Mouse (Mus musculus) heart, embryonic 15.5 days (tissue): ENCODE data around the gene Kcnh4. TPM values are rescaled to one million over a fixed set of nuclear protein-coding genes. Genes with fewer than 3 reads are reported as not detected.
A peak's percentile ranks its signal among the peaks of the same experiment; 100 is the strongest.

Source experiments
- ATAC-seq: fragments of 200-750 bp; cut with Nextera tagmentation; replicated peaks from 2 replicates; pipeline ENCODE4 v1.8.0; 2017; ENCODE audit warnings: low read depth, moderate TSS enrichment; ENCODE audit not compliant: insufficient number of reproducible peaks, insufficient read depth, low FRiP score
- H3K27ac ChIP-seq: fragments of 300-500 bp; sonication (generic); 2 replicates; pipeline ENCODE4 v1.5.1; 2015; ENCODE audit warnings: mild to moderate bottlenecking, inconsistent platforms
- H3K27me3 ChIP-seq: fragments of 300-500 bp; sonication (generic); 2 replicates; pipeline ENCODE4 v1.6.1; 2015; ENCODE audit warnings: inconsistent platforms
- H3K36me3 ChIP-seq: fragments of 300-500 bp; sonication (generic); 2 replicates; pipeline ENCODE4 v1.6.1; 2015; ENCODE audit warnings: mild to moderate bottlenecking, inconsistent platforms
- H3K4me1 ChIP-seq: fragments of 300-500 bp; sonication (generic); replicated peaks from 2 replicates; pipeline ENCODE4 v1.6.1; 2015; ENCODE audit warnings: inconsistent platforms
- H3K4me2 ChIP-seq: fragments of 300-500 bp; sonication (generic); 2 replicates; pipeline ENCODE4 v1.6.1; 2015; ENCODE audit warnings: inconsistent platforms, mild to moderate bottlenecking, moderate library complexity
- H3K4me3 ChIP-seq: fragments of 300-500 bp; sonication (generic); 2 replicates; pipeline ENCODE4 v1.5.1; 2015; ENCODE audit warnings: mild to moderate bottlenecking, inconsistent platforms
- H3K9ac ChIP-seq: fragments of 300-500 bp; sonication (generic); 2 replicates; pipeline ENCODE4 v1.6.1; 2015; ENCODE audit warnings: mild to moderate bottlenecking, inconsistent platforms
- H3K9me3 ChIP-seq: fragments of 300-500 bp; sonication (generic); replicated peaks from 2 replicates; pipeline ENCODE4 v1.6.1; 2016; ENCODE audit warnings: inconsistent platforms
- WGBS: fragments of 180-500 bp; shearing (Covaris S2); methylation state at CpG from one replicate; pipeline ENCODE4 v1.1.7; 2015; ENCODE audit warnings: mixed read lengths; 5-methylcytosine and 5-hydroxymethylcytosine counted together
- polyA plus RNA-seq: library from polyadenylated mRNA; unstranded; fragments of >200 nt; fragmentation: Nextera tagmentation; extraction: Ambion mirVana; gene quantifications from 2 replicates; pipeline ENCODE4 v1.2.1, GENCODE M21; 2015

Kcnh4 gene
- polyA plus RNA-seq, 1 experiment from 2014 or later: not detected

DNA sequence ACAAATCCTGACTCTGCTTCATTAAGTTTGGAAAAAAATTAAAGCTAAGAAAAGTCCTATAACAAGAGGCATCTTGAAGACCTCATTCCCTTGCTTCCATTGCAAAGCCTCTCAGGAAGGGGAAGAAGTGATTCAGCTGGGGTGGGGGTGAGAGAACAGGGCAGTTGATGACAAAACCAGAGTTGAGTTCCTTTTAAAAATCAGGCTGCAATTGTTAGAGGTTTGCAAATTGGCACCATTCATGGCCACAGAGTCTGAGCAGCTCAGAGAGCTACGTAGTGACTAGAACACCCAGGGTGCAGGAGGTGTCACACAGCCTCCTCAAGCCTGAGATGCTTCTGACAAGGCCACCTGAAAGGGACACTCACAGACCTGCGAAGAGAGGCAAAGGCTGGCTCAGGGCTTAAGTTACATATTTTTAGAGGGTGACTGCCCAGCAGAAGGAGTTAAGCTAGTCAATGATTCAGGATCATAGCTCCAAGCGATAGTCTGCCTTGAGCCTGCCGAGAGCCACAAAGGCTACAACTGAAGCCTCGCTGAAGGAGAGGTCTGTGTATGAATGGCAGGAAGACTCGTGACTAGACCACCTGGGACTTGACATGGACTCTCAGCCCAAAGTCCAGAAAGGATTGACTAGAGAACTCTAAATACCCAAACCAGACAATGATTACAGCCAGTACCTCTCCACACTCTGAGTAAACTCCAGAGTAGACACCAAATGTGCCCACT lies 29.1 kb downstream of the Kcnh4 start:
- Histone ChIP-seq H3K9ac (no peak overlapping the region), H3K27me3 (no peaks in the 10 kb centered on the region), H3K4me1 (peaks cover 9% of the 10 kb centered on the region), H3K4me3 (no peak overlapping the region), H3K27ac (no peak overlapping the region), H3K36me3 (peaks cover 7% of the 10 kb centered on the region; the same call in 1 of the 2 replicates), H3K4me2 (no peak overlapping the region), H3K9me3 (no peaks in the 10 kb centered on the region)
- ATAC-seq: no peak
- 79% methylated on average over 6 of the region's 6 CpGs for WGBS

DNA sequence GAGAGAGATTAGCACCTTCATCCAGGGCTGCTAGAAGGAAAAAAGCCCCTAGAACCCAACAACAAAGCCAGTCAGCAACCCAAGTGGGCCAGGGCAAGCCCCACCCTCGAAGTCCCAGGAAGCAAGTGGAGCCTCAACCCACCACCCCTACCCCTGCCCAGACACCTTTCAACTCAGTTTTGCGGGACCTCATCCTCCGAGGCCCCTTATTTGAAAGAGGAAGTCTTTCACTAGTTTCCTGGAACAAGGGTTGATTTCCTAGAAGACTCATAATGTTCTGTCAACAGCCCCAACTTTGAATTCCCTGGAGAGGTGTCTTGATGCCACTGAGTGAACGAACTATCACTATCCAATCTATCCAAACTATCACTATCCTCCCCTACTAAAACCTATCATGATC lies 29.8 kb downstream of the Kcnh4 start:
- H3K36me3 ChIP-seq: peaks cover 7% of the 10 kb centered on the region; the same call in 1 of the 2 replicates
- ATAC-seq: no peak
- WGBS: 74% methylated on average over 4 of the region's 4 CpGs
- no peak overlapping the region for H3K27ac ChIP-seq
- peaks cover 9% of the 10 kb centered on the region for H3K4me1 ChIP-seq
- H3K9ac ChIP-seq: no peak overlapping the region
- H3K4me3 ChIP-seq: no peak overlapping the region
- H3K27me3 ChIP-seq: no peaks in the 10 kb centered on the region
- H3K9me3 ChIP-seq: no peaks in the 10 kb centered on the region
- H3K4me2 ChIP-seq: no peak overlapping the region

DNA sequence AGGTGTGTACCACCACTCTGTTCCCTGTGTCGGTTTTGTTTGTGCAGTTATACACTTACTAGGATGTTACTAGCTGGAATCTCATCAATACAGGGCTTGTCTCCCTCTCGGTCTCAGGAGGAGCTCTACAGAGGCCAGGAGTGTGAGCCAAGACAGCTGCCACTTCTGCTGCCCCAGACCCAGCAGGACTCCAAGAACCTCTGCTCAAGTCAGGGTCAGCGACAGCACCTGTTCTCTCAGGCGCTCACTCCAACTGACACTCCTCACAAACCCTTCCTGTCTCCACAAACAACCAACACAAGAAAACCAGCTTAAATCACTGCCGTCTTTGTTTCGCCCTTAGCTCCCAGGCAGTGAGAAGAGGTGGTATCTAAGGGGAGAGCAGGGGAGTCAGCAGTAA lies 31.1 kb downstream of the Kcnh4 start:
- H3K36me3 ChIP-seq: peaks cover 7% of the 10 kb centered on the region; the same call in 1 of the 2 replicates
- H3K27ac ChIP-seq: no peak overlapping the region
- H3K4me3 ChIP-seq: no peak overlapping the region
- H3K9ac ChIP-seq: no peak overlapping the region
- no peaks in the 10 kb centered on the region for H3K9me3 ChIP-seq
- no peak overlapping the region for H3K4me2 ChIP-seq
- ATAC-seq: no peak
- peaks cover 18% of the 10 kb centered on the region for H3K4me1 ChIP-seq
- WGBS: 79% methylated on average over 6 of the region's 6 CpGs
- no peaks in the 10 kb centered on the region for H3K27me3 ChIP-seq

DNA sequence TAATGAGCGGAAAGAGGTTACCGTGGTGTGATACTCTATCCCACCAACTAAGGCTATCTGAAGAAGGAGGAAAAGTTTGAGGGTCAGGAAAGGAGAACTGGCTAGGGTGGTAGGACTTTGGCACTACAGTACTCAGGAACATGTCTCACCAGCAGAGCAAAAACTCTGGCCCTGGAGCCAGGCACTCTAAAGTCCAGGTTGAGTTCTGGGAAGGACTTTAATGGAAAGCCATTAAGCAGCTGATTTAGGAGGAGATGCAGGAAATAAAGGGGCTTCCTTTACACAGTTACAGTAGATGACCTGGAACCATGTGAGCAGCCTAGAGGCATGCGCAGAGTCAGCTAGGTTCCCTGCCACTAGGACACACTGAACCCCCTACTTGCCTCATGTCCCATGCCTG lies 32.5 kb downstream of the Kcnh4 start:
- no peak overlapping the region for H3K27ac ChIP-seq
- no peak overlapping the region for H3K4me2 ChIP-seq
- peaks cover 7% of the 10 kb centered on the region; the same call in 1 of the 2 replicates for H3K36me3 ChIP-seq
- H3K9me3 ChIP-seq: no peaks in the 10 kb centered on the region
- H3K4me1 ChIP-seq: peaks cover 28% of the 10 kb centered on the region
- 87% methylated on average over 3 of the region's 3 CpGs for WGBS
- no peak overlapping the region for H3K4me3 ChIP-seq
- ATAC-seq: no peak
- no peaks in the 10 kb centered on the region for H3K27me3 ChIP-seq
- H3K9ac ChIP-seq: no peak overlapping the region

DNA sequence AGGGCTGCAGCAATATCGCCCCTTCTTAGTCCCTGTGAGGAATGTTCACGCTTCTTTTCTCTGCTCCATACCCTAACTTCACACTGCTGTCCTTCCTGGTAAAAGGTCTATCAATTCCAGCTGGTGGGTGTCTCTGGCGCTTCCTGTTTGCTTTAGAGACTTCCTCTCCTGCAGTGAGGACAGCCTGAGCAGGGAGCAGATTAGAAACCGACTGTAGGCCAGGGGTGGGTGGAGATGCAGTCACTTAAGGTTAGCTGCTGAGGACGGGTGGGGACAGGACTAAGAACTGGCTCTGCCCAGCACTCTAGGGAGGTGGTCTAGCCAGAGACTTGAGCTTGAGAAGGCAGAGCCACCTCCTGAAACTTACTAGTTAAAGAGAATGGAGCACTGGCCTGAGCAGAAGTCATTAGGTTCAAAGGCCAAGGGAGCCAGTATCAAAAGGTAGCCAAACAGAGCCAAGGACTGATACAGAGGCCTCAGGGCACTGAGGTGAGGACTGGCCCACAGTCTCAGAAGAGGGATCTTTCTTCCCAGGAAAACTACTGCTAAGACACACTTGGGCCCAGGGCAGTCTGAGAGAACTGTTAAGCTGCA lies 34.7 kb downstream of the Kcnh4 start:
- H3K36me3 ChIP-seq: peaks cover 7% of the 10 kb centered on the region; the same call in 1 of the 2 replicates
- H3K4me3 ChIP-seq: no peak overlapping the region
- peaks cover 49% of the 10 kb centered on the region for H3K4me1 ChIP-seq
- H3K27ac ChIP-seq: peak overlapping the region; percentile 68
- no peaks in the 10 kb centered on the region for H3K9me3 ChIP-seq
- ATAC-seq: no peak
- 28% methylated on average over 5 of the region's 5 CpGs for WGBS
- H3K9ac ChIP-seq: peak overlapping the region; percentile 17; the same call in 1 of the 2 replicates
- no peaks in the 10 kb centered on the region for H3K27me3 ChIP-seq
- 0 out of 2 replicates have a peak overlapping the region, but pooled peaks have one; percentile 2 for H3K4me2 ChIP-seq

DNA sequence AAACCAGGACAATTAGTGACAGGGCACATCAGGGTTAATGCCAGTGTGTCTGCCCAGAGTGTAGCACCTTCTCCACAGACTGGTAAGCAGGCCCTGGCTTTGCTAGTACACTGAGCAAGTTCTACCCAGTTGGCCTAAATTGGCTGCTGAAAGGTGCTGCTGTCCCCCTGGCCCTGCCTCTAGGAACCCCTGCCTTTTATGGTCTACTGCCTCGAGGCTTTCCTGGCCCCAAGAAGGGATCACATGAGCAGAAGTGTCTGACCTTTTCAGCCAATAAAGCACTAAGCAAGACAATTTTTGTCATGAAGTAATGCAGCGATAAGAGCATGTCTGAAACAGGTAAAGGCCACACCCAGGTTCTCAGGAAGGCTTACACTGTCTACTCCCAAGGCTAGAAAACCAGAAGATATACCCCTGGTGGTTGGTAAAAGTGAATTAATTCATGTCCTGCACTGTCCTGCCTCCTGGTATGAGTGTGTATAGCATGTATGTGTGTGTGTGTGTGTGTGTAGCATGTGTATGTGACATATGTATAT lies 37.2 kb downstream of the Kcnh4 start:
- Histone ChIP-seq H3K4me2 (peak overlapping the region; percentile 19), H3K9ac (no peak overlapping the region), H3K27me3 (no peaks in the 10 kb centered on the region), H3K4me3 (no peak overlapping the region), H3K4me1 (peaks cover 62% of the 10 kb centered on the region), H3K36me3 (peaks cover 18% of the 10 kb centered on the region), H3K9me3 (no peaks in the 10 kb centered on the region), H3K27ac (peak overlapping the region; percentile 82)
- no peak for ATAC-seq
- 40% methylated on average over 2 of the region's 2 CpGs for WGBS

DNA sequence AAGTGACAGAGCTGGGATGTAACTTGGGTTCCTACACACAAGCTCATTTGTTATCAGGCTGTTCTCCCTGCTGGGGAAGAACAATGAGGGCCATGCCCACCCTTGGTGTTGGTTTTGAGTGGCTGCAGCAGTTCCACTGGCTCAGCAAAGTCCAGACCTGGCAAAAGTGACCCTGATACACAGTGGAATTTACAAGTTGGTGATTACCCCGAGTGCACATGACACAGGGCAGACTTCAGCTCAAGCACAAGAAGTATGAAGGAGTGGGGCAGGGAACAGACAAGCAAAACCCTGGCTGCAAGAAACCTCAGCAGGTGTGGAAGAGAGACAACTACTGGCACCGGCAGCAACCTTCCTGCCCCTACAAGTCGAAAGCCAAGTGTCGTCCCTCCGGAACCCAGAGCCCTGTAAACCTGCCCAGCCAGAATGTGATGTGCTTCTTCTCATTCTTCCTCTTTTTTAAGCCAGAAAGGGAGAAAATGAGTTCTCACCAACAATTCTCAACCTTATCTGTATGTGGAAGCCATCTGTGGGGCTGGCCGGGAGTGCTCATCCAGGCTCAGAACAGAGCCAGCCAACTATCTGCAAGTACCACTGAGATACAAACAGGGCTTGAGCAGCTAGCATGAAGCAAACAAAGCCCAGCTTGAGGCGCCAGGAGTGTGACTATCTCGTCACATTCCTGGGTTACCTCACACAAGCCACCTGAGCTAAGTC lies 37.8 kb downstream of the Kcnh4 start:
- WGBS: 31% methylated on average over 8 of the region's 8 CpGs
- ATAC-seq: 0 out of 2 replicates have a peak, but pooled peaks have one; percentile 29
- Histone ChIP-seq H3K9me3 (no peaks in the 10 kb centered on the region), H3K27me3 (no peaks in the 10 kb centered on the region), H3K4me2 (peak overlapping the region; percentile 19), H3K27ac (peak overlapping the region; percentile 82), H3K36me3 (peaks cover 25% of the 10 kb centered on the region), H3K4me3 (no peak overlapping the region), H3K9ac (peak overlapping the region; percentile 22; the same call in 1 of the 2 replicates), H3K4me1 (peaks cover 62% of the 10 kb centered on the region)

DNA sequence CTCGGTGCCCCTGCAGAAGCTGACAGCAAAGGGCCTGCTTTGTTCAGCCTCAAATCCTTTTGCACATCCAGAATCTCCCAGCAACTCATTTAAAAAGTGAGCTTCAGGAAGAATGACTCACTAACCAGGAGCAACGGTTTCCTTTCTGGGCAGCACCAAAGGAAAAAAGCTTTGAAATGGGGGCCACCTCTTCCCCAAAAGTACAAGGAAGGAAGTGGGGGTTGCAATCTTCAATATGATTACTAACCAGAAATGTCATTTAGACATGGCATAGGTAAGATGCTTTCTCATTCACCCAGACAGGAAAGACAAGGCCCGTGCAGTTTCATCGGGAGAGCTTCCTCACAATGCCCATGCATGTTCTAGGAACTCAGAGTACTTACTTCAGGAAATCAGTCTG lies 38.5 kb downstream of the Kcnh4 start:
- no peak overlapping the region for H3K9ac ChIP-seq
- H3K4me2 ChIP-seq: peak overlapping the region; percentile 19
- H3K9me3 ChIP-seq: no peaks in the 10 kb centered on the region

DNA sequence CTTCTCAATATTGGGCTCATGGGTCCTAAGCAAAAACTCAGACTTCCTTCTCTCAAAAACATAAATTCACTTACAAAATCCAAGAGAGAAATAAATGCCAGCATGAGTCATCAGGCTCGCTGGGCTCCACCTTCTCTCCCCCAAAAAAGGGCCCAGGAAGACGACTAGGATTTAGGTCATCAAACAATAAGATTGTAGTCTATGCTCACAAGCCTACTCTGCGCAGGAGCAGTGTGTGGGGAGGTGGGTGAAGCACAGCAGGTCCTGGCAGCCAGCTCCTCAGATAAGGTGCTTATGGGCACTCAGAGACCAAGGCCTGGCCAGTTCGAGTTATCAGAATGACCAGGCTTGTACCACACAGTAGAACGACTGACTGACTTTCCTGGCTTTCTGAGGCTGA lies 39.4 kb downstream of the Kcnh4 start:
- H3K4me1 ChIP-seq: peaks cover 60% of the 10 kb centered on the region
- ATAC-seq: no peak
- H3K9ac ChIP-seq: peak overlapping the region; percentile 19; the same call in 1 of the 2 replicates
- peaks cover 40% of the 10 kb centered on the region for H3K36me3 ChIP-seq
- 35% methylated on average over 5 of the region's 5 CpGs for WGBS
- H3K9me3 ChIP-seq: no peaks in the 10 kb centered on the region
- no peaks in the 10 kb centered on the region for H3K27me3 ChIP-seq
- H3K4me3 ChIP-seq: no peak overlapping the region
- 0 out of 2 replicates have a peak overlapping the region, but pooled peaks have one; percentile 19 for H3K4me2 ChIP-seq
- H3K27ac ChIP-seq: peak overlapping the region; percentile 82

More for the DNA sequence above, 38.5 kb downstream of the Kcnh4 start:
- Histone ChIP-seq H3K36me3 (peaks cover 31% of the 10 kb centered on the region), H3K27me3 (no peaks in the 10 kb centered on the region), H3K4me3 (no peak overlapping the region), H3K27ac (peak overlapping the region; percentile 82), H3K4me1 (peaks cover 62% of the 10 kb centered on the region)
- 46% methylated on average over 4 of the region's 4 CpGs for WGBS
- ATAC-seq: no peak

DNA sequence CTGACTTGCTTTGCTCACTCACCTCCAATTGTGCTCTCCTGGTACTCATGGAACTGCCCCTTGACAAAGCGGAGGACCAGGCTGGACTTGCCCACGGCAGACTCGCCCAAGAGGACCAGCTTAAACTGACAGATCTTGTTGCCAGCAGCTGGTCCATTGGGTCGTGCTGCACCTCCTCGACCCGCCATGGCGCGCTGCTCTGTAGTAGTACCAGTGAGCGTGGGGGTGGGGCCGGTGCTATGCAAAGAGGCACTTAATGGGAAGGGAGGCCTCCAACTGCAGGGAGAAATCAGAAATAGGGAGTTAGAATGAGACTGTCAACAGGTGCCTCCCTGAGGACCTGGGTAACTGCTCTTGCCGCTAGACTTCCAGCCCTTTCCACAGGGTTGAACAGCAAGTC lies 39.8 kb downstream of the Kcnh4 start:
- WGBS: 76% methylated on average over 11 of the region's 11 CpGs
- H3K27me3 ChIP-seq: no peaks in the 10 kb centered on the region
- peak overlapping the region; percentile 82 for H3K27ac ChIP-seq
- H3K4me2 ChIP-seq: no peak overlapping the region
- no peak overlapping the region for H3K4me3 ChIP-seq
- no peak overlapping the region for H3K9ac ChIP-seq
- ATAC-seq: no peak
- H3K36me3 ChIP-seq: peaks cover 44% of the 10 kb centered on the region
- H3K9me3 ChIP-seq: no peaks in the 10 kb centered on the region
- peaks cover 56% of the 10 kb centered on the region for H3K4me1 ChIP-seq

DNA sequence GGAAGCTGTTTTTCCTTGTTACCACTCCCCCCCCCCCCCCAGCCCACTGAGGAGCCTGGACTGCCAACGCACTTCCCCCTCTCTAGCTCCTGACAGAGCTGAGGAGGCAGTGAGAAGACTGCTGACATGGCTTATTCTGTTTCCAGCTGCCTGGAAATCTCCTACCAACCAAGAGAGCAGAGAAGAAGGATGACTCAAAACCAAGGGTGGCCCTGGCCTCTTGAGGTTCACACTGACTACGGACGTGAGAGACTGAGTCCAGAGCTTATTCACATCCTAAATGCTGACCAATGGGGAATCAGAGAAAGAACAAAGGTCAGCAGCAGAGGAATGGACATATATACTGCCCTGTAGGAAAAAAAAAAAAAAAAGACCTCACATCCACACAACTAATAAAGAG lies 40.4 kb downstream of the Kcnh4 start:
- H3K36me3 ChIP-seq: peaks cover 46% of the 10 kb centered on the region
- no peaks in the 10 kb centered on the region for H3K9me3 ChIP-seq
- H3K4me1 ChIP-seq: peaks cover 54% of the 10 kb centered on the region
- no peak overlapping the region for H3K4me3 ChIP-seq
- no peaks in the 10 kb centered on the region for H3K27me3 ChIP-seq
- no peak for ATAC-seq
- no peak overlapping the region for H3K9ac ChIP-seq
- H3K27ac ChIP-seq: no peak overlapping the region; the same call in 1 of the 2 replicates
- WGBS: 66% methylated on average over 3 of the region's 3 CpGs
- H3K4me2 ChIP-seq: no peak overlapping the region
